Mouse (Mus musculus) gastrocnemius, postnatal 4 days (tissue): ENCODE results near the gene H2-Q10. TPM values are rescaled to one million over a fixed set of nuclear protein-coding genes. Genes with fewer than 3 reads are reported as not detected.
"Not testable (repeated sequence)": the region's sequence is repeated elsewhere in the genome, so short reads cannot be mapped to it uniquely, and the experiment has no call there.

Experiments
- DNase-seq, 2 experiments: peaks; one replicate each; pipeline ENCODE4 v3.0.0; 2021 to 2022; ENCODE audit warnings: low spot score in 2 of 2, mixed read lengths in 2 of 2
- total RNA-seq, 2 experiments: library from RNA; stranded (reverse); gene quantifications; 2 replicates each; pipeline ENCODE4 v1.2.3; 2021

H2-Q10 gene
- total RNA-seq, 2 experiments from 2014 or later = 0.32 to 1.6 TPM

GRCm38 (mm10) chr17:35444510-35444909 lies 25.4 kb upstream of the H2-Q10 start:
- DNase-seq = not testable (repeated sequence)

- not testable (repeated sequence) for DNase-seq
These were observed 11.6 kb upstream of the H2-Q10 start for GRCm38 (mm10) chr17:35458247-35458646.

GRCm38 (mm10) chr17:35460513-35461341 lies 9.2 kb upstream of the H2-Q10 start:
- DNase-seq = not testable (repeated sequence)

- not testable (repeated sequence) for DNase-seq
These were observed 4.2 kb upstream of the H2-Q10 start for GRCm38 (mm10) chr17:35465651-35466050.

GRCm38 (mm10) chr17:35468936-35469335 lies 953 bp upstream of the H2-Q10 start:
- not testable (repeated sequence) for DNase-seq

GRCm38 (mm10) chr17:35484066-35484465 lies 14.2 kb downstream of the H2-Q10 start:
- peak in 1 of 2 experiments; percentile 63 for DNase-seq

GRCm38 (mm10) chr17:35485702-35486101 lies 15.8 kb downstream of the H2-Q10 start:
- DNase-seq = no peak

GRCm38 (mm10) chr17:35486726-35487125 lies 16.8 kb downstream of the H2-Q10 start:
- no peak for DNase-seq

- no peak for DNase-seq
These were observed 18.2 kb downstream of the H2-Q10 start for GRCm38 (mm10) chr17:35488041-35488440.

GRCm38 (mm10) chr17:35490320-35490719 lies 20.4 kb downstream of the H2-Q10 start:
- DNase-seq = no peak

GRCm38 (mm10) chr17:35497124-35497523 lies 27.2 kb downstream of the H2-Q10 start:
- no peak for DNase-seq

GRCm38 (mm10) chr17:35502226-35502625 lies 32.3 kb downstream of the H2-Q10 start:
- no peak for DNase-seq

- no peak for DNase-seq
These were observed 32.9 kb downstream of the H2-Q10 start for GRCm38 (mm10) chr17:35502762-35503161.

GRCm38 (mm10) chr17:35503849-35504248 lies 34.0 kb downstream of the H2-Q10 start:
- DNase-seq = no peak

GRCm38 (mm10) chr17:35504628-35505481 lies 35.0 kb downstream of the H2-Q10 start:
- DNase-seq = no peak

GRCm38 (mm10) chr17:35505776-35506175 lies 35.9 kb downstream of the H2-Q10 start, which contains the start of gene Pou5f1:
Pou5f1 (plus strand) TSS chr17:35506018.
- DNase-seq = no peak

- no peak for DNase-seq
These were observed 37.0 kb downstream of the H2-Q10 start for GRCm38 (mm10) chr17:35506881-35507280.

GRCm38 (mm10) chr17:35507556-35508260 lies 37.8 kb downstream of the H2-Q10 start:
- DNase-seq = no peak

GRCm38 (mm10) chr17:35508279-35508678 lies 38.4 kb downstream of the H2-Q10 start:
- DNase-seq = not testable (repeated sequence)

- no peak for DNase-seq
These were observed 39.4 kb downstream of the H2-Q10 start for GRCm38 (mm10) chr17:35509284-35509683.
